Mouse (Mus musculus) CH12.LX (cell line): ENCODE measurements around the gene Hmgcr. TPM values are rescaled to one million over a fixed set of nuclear protein-coding genes. Genes with fewer than 3 reads are reported as not detected.

Experiments
- DNase-seq: peaks from one replicate; pipeline ENCODE4 v3.0.0-alpha.2; 2013; ENCODE audit errors: extremely low read depth
- H3K27ac ChIP-seq: 2 replicates; pipeline ENCODE4 v1.5.1; 2012; ENCODE audit warnings: low read depth, mild to moderate bottlenecking, control low read depth, moderate library complexity; ENCODE audit not compliant: insufficient read depth
- H3K27me3 ChIP-seq: replicated peaks from 2 replicates; pipeline ENCODE3; 2012; ENCODE audit warnings: inconsistent platforms
- H3K36me3 ChIP-seq, 2 experiments: replicated peaks in 1 of 2; 2 replicates each; pipeline versions ENCODE3 to v1.6.1; 2012; ENCODE audit warnings: inconsistent platforms in 1 of 2, low read length in 1 of 2, mild to moderate bottlenecking in 1 of 2, mixed read lengths in 1 of 2, moderate library complexity in 1 of 2; ENCODE audit not compliant: control insufficient read depth in 1 of 2, insufficient read depth in 1 of 2
- H3K4me1 ChIP-seq, 2 experiments: 2 replicates each; pipeline ENCODE4 v1.6.1; 2012; ENCODE audit warnings: inconsistent platforms in 1 of 2, moderate library complexity in 1 of 2; ENCODE audit not compliant: insufficient read depth in 2 of 2, control insufficient read depth in 1 of 2
- H3K4me2 ChIP-seq: 2 replicates; pipeline ENCODE4 v1.6.1; 2012; ENCODE audit warnings: low read depth, mild to moderate bottlenecking, control low read depth; ENCODE audit not compliant: poor library complexity, insufficient read depth, severe bottlenecking
- H3K4me3 ChIP-seq, 3 experiments: fragments of 150-350 bp in 1 of 3; sonication (generic) in 1 of 3; replicated peaks in 1 of 3; 2 replicates each; pipeline versions ENCODE3 to v1.5.1; 2011 to 2012; ENCODE audit warnings: low read depth in 2 of 3, low read length in 2 of 3, mild to moderate bottlenecking in 2 of 3, moderate library complexity in 2 of 3, control low read depth in 1 of 3, improper control_type of control experiment in 1 of 3, inconsistent platforms in 1 of 3, mixed read lengths in 1 of 3; ENCODE audit not compliant: poor library complexity in 1 of 3
- H3K79me2 ChIP-seq: replicated peaks from 2 replicates; pipeline ENCODE4 v1.6.1; 2012; ENCODE audit warnings: mild to moderate bottlenecking, moderate library complexity; ENCODE audit not compliant: control insufficient read depth, poor library complexity, insufficient read depth, severe bottlenecking; ENCODE audit errors: extremely low read depth
- H3K9ac ChIP-seq: 2 replicates; pipeline ENCODE4 v1.6.1; 2012; ENCODE audit warnings: low read depth, mild to moderate bottlenecking, control low read depth, moderate library complexity; ENCODE audit not compliant: insufficient read depth
- H3K9me3 ChIP-seq: replicated peaks from 2 replicates; pipeline ENCODE3; 2012; ENCODE audit warnings: low read length, inconsistent platforms, mixed read lengths
- CHD1 ChIP-seq: IDR thresholded peaks from 2 replicates; pipeline ENCODE4 v1.6.1; 2012; ENCODE audit warnings: low read depth, low read length, improper control_type of control experiment, inconsistent platforms
- CHD2 ChIP-seq: IDR thresholded peaks from 2 replicates; pipeline ENCODE4 v1.6.1; 2011; ENCODE audit warnings: low read length, improper control_type of control experiment
- CTCF ChIP-seq, 2 experiments: IDR thresholded peaks in 1 of 2; conservative IDR thresholded peaks in 1 of 2; 2 replicates each; pipeline ENCODE4 v1.5.1; 2011 to 2012; ENCODE audit warnings: low read depth in 2 of 2, low read length in 2 of 2, improper control_type of control experiment in 1 of 2, inconsistent platforms in 1 of 2, mild to moderate bottlenecking in 1 of 2, moderate library complexity in 1 of 2
- ELF1 ChIP-seq: IDR thresholded peaks from 2 replicates; pipeline ENCODE4 v1.6.1; 2014; ENCODE audit warnings: low read depth, mild to moderate bottlenecking, inconsistent platforms, low read length, improper control_type of control experiment
- HCFC1 ChIP-seq: IDR thresholded peaks from 2 replicates; pipeline ENCODE4 v1.6.1; 2012; ENCODE audit warnings: low read depth, mild to moderate bottlenecking, inconsistent platforms, low read length, improper control_type of control experiment
- IRF4 ChIP-seq: IDR thresholded peaks from 2 replicates; pipeline ENCODE4 v1.6.1; 2014; ENCODE audit warnings: low read depth, mild to moderate bottlenecking, inconsistent platforms, low read length, improper control_type of control experiment
- JUND ChIP-seq: conservative IDR thresholded peaks from 2 replicates; pipeline ENCODE4 v1.6.1; 2011; ENCODE audit warnings: low read depth, low read length, improper control_type of control experiment
- KAT2A ChIP-seq: IDR thresholded peaks from 2 replicates; pipeline ENCODE4 v1.6.1; 2012; ENCODE audit warnings: low read length, improper control_type of control experiment, inconsistent platforms; ENCODE audit not compliant: insufficient replicate concordance
- MAFK ChIP-seq: IDR thresholded peaks from 2 replicates; pipeline ENCODE4 v1.6.1; 2011; ENCODE audit warnings: low read length, improper control_type of control experiment; ENCODE audit not compliant: insufficient replicate concordance
- MAX ChIP-seq: IDR thresholded peaks from 2 replicates; pipeline ENCODE4 v1.6.1; 2011; ENCODE audit warnings: low read length, improper control_type of control experiment
- MXI1 ChIP-seq: IDR thresholded peaks from 2 replicates; pipeline ENCODE4 v1.6.1; 2011; ENCODE audit warnings: mild to moderate bottlenecking, low read depth, low read length, improper control_type of control experiment
- MYC ChIP-seq: IDR thresholded peaks from 2 replicates; pipeline ENCODE4 v1.6.1; 2011; ENCODE audit warnings: low read depth, mild to moderate bottlenecking, improper control_type of control experiment, low read length
- NELFE ChIP-seq: IDR thresholded peaks from 2 replicates; pipeline ENCODE4 v1.6.1; 2011; ENCODE audit warnings: low read depth, low read length, improper control_type of control experiment
- NRF1 ChIP-seq: IDR thresholded peaks from 2 replicates; pipeline ENCODE4 v1.6.1; 2014; ENCODE audit warnings: low read depth, mild to moderate bottlenecking, inconsistent platforms, low read length, improper control_type of control experiment, moderate library complexity
- PAX5 ChIP-seq: IDR thresholded peaks from 2 replicates; pipeline ENCODE4 v1.6.1; 2012; ENCODE audit warnings: low read length, inconsistent platforms, mixed read lengths
- POLR2A ChIP-seq: IDR thresholded peaks from 2 replicates; pipeline ENCODE4 v1.6.1; 2011; ENCODE audit warnings: low read depth, mild to moderate bottlenecking, improper control_type of control experiment, low read length
- POLR2AphosphoS2 ChIP-seq: IDR thresholded peaks from 2 replicates; pipeline ENCODE4 v1.6.1; 2011; ENCODE audit warnings: low read depth, low read length, improper control_type of control experiment
- SIN3A ChIP-seq: IDR thresholded peaks from 2 replicates; pipeline ENCODE4 v1.6.1; 2012; ENCODE audit warnings: low read length, improper control_type of control experiment, inconsistent platforms
- TBP ChIP-seq: conservative IDR thresholded peaks from 2 replicates; pipeline ENCODE4 v1.6.1; 2011; ENCODE audit warnings: low read depth, low read length, improper control_type of control experiment
- TCF12 ChIP-seq: IDR thresholded peaks from 2 replicates; pipeline ENCODE4 v1.6.1; 2014; ENCODE audit warnings: low read depth, mild to moderate bottlenecking, inconsistent platforms, low read length, improper control_type of control experiment
- UBTF ChIP-seq: IDR thresholded peaks from 2 replicates; pipeline ENCODE4 v1.6.1; 2012; ENCODE audit warnings: low read depth, mild to moderate bottlenecking, inconsistent platforms, low read length, improper control_type of control experiment, moderate library complexity
- USF1 ChIP-seq: IDR thresholded peaks from 2 replicates; pipeline ENCODE4 v1.6.1; 2014; ENCODE audit warnings: low read depth, mild to moderate bottlenecking, inconsistent platforms, low read length, improper control_type of control experiment
- ZKSCAN1 ChIP-seq: IDR thresholded peaks from 2 replicates; pipeline ENCODE4 v1.6.1; 2012; ENCODE audit warnings: low read depth, inconsistent platforms, low read length, improper control_type of control experiment, borderline replicate concordance
- ZMIZ1 ChIP-seq: IDR thresholded peaks from 2 replicates; pipeline ENCODE4 v1.6.1; 2012; ENCODE audit warnings: low read depth, mild to moderate bottlenecking, inconsistent platforms, low read length, improper control_type of control experiment
- dilution Hi-C: fragments of 300-500 bp; cut with MboI; formaldehyde crosslinking; loops from 2 replicates; pipeline ENCODE4 v1.14.3; 2020; ENCODE audit warnings: low sequenced_read_pairs; ENCODE audit not compliant: extremely low pct_unique_long_range_greater_than_20kb, extremely low pct_ligation_motif_present
- in situ Hi-C: fragments of 300-500 bp; cut with MboI; formaldehyde crosslinking; loops from 3 replicates; pipeline ENCODE4 v1.14.3; 2019; ENCODE audit warnings: low sequenced_read_pairs, low pct_ligation_motif_present, low pct_unique_long_range_greater_than_20kb, mixed read lengths
- polyA plus RNA-seq: library from polyadenylated mRNA; unstranded; fragments of >175 nt; gene quantifications from 2 replicates; pipeline ENCODE4 v1.2.1, GENCODE M21; 2012; ENCODE audit warnings: low read depth; ENCODE audit not compliant: insufficient read length
- total RNA-seq, 2 experiments: library from RNA; depleted of rRNA; stranded (reverse); fragments of 300-350 nt in 1 of 2; fragments of >200 nt in 1 of 2; gene quantifications; 2 replicates each; pipeline ENCODE4 v1.2.3; 2012 to 2014

Gene Hmgcr
- total RNA-seq (2012; rRNA removed): 71.6 and 81.1 TPM in 2 replicates
- total RNA-seq (2014; rRNA removed): 85.1 and 118 TPM in 2 replicates
- 97.5 and 98.9 TPM in 2 replicates for polyA plus RNA-seq

DNA sequence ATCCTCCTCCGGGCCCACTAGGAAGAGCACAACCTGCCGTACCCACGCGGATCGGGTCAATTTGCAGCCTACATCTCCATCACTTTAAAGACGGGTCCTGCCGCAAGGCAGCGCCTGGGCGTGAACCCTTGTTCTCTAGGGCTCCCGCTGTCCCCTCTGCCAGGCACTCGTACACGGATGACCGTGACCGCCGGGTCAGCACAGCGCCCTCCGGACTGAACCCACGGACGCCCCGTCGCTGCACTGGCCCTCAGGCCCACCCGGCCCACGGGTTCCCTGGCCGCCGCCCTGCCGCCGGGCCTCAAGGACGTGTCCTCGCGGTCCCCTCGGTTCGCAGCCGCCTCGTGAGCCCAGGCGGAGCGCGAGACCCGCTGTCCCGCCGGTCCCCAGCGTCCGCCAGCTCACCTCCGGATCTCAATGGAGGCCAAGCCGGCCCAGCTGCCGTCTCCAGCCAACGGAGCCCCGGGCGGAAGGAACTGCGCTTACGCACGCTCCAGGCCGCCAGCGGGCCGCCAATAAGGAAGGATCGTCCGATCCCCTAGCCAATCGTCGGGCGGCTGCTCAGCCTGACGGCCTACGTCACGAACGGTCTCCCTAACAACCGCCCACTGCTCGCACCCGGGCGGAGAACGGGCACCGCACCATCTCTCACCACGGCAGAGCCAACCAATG is at the start of gene Hmgcr:
Gene Hmgcr (minus strand): TSS at position 531 of the 672 bp plus-strand sequence.
- H3K36me3 ChIP-seq: peaks cover 5 to 16% of the 10 kb centered on the region in 2 experiments
- peak within 1 kb of the TSS; percentile 95 for H3K4me2 ChIP-seq
- peaks cover 47% of the 10 kb centered on the region for H3K79me2 ChIP-seq
- TF ChIP-seq ZKSCAN1 (no peak), CHD2 (peak; percentile 75), JUND (no peak), CTCF (conservative IDR thresholded peaks at IDR 0.05 in 1 of 2, IDR thresholded peaks at IDR 0.05 in 1 of 2; ENCODE audit: low read depth in 2 of 2, low read length in 2 of 2) (no peak), PAX5 (no peak), UBTF (peak; percentile 75; the same call in 1 of the 2 replicates), USF1 (no peak), MYC (0 out of 2 replicates have a peak, but pooled peaks have one; percentile 2), ZMIZ1 (peak; percentile 88; the same call in 1 of the 2 replicates), TCF12 (peak; percentile 90), SIN3A (peak; percentile 65; the same call in 1 of the 2 replicates), POLR2A (peak; percentile 95), HCFC1 (peak; percentile 56; the same call in 1 of the 2 replicates), NRF1 (peak; percentile 75), MAX (peak; percentile 85; the same call in 1 of the 2 replicates), POLR2AphosphoS2 (no peak), ELF1 (peak; percentile 84), TBP (peak; percentile 75), CHD1 (no peak; the same call in 1 of the 2 replicates), MXI1 (peak; percentile 49; the same call in 1 of the 2 replicates), MAFK (no peak), NELFE (peak; percentile 87), IRF4 (no peak), KAT2A (0 out of 2 replicates have a peak, but pooled peaks have one; percentile 26)
- peak within 1 kb of the TSS; percentile 79 to 98 (median 95) for H3K4me3 ChIP-seq
- H3K9ac ChIP-seq: peak within 1 kb of the TSS; percentile 80
- dilution Hi-C loops (no loop called here), in situ Hi-C loops (no loop called here)
- peak; percentile 95 for DNase-seq
- H3K27ac ChIP-seq: peak within 1 kb of the TSS; percentile 72
- H3K27me3 ChIP-seq: no peaks in the 10 kb centered on the region
- H3K9me3 ChIP-seq: no peaks in the 10 kb centered on the region
- H3K4me1 ChIP-seq: peaks cover 20 to 38% of the 10 kb centered on the region in 2 experiments
